Mouse (Mus musculus) hindbrain, embryonic 13.5 days (tissue): ENCODE data around the gene Hist2h2be. TPM values are rescaled to one million over a fixed set of nuclear protein-coding genes. Genes with fewer than 3 reads are reported as not detected.
"Not testable (repeated sequence)": the region's sequence is repeated elsewhere in the genome, so short reads cannot be mapped to it uniquely, and the experiment has no call there.

Experiments used
- ATAC-seq: fragments of 200-750 bp; cut with Nextera tagmentation; 2 replicates; pipeline ENCODE4 v1.8.0; 2017; ENCODE audit warnings: moderate TSS enrichment; ENCODE audit not compliant: low FRiP score
- H3K27ac ChIP-seq: fragments of 300-500 bp; sonication (generic); 2 replicates; pipeline ENCODE4 v1.5.1; 2015; ENCODE audit warnings: inconsistent platforms, mild to moderate bottlenecking, moderate library complexity
- H3K27me3 ChIP-seq: fragments of 300-500 bp; sonication (generic); 2 replicates; pipeline ENCODE4 v1.6.1; 2015; ENCODE audit warnings: mild to moderate bottlenecking, inconsistent platforms
- H3K36me3 ChIP-seq: fragments of 300-500 bp; sonication (generic); 2 replicates; pipeline ENCODE4 v1.6.1; 2015; ENCODE audit warnings: mild to moderate bottlenecking, inconsistent platforms
- H3K4me1 ChIP-seq: fragments of 300-500 bp; sonication (generic); replicated peaks from 2 replicates; pipeline ENCODE4 v1.6.1; 2015; ENCODE audit warnings: inconsistent platforms
- H3K4me2 ChIP-seq: fragments of 300-500 bp; sonication (generic); 2 replicates; pipeline ENCODE4 v1.6.1; 2015; ENCODE audit warnings: inconsistent platforms, mild to moderate bottlenecking, moderate library complexity
- H3K4me3 ChIP-seq: fragments of 300-500 bp; sonication (generic); 2 replicates; pipeline ENCODE4 v1.5.1; 2015; ENCODE audit warnings: mild to moderate bottlenecking, inconsistent platforms
- H3K9ac ChIP-seq: fragments of 300-500 bp; sonication (generic); 2 replicates; pipeline ENCODE4 v1.6.1; 2015; ENCODE audit warnings: mild to moderate bottlenecking, inconsistent platforms
- H3K9me3 ChIP-seq: fragments of 300-500 bp; sonication (generic); 2 replicates; pipeline ENCODE4 v1.6.1; 2016; ENCODE audit warnings: inconsistent platforms
- WGBS: fragments of 180-500 bp; shearing (Covaris S2); methylation state at CpG from one replicate; pipeline ENCODE4 v1.1.7; 2015; 5-methylcytosine and 5-hydroxymethylcytosine counted together
- polyA plus RNA-seq: library from polyadenylated mRNA; unstranded; fragments of >200 nt; fragmentation: Nextera tagmentation; extraction: Ambion mirVana; gene quantifications from 2 replicates; pipeline ENCODE4 v1.2.1, GENCODE M21; 2015

Gene Hist2h2be
- polyA plus RNA-seq, 1 experiment from 2014 or later: 4.3 TPM

DNA sequence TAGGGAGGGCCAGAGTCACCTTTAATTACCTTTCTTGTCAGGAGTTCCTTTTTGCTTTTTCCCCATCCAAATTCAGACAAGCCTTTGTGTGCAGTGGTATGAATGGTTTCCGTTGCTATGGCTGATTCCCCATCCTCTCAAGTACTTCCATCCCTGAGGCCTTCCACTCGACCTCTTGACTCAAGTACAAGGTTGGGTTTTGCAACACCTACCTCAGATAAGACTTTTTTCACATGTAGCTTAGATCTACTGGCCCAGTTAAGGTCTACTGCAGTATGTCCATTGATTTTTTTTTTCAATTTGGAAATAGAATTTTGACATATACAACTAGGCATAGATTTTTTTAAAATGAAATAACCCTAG lies 10.8 kb downstream of the Hist2h2be start:
- Histone ChIP-seq H3K9me3 (no peaks in the 10 kb centered on the region), H3K4me3 (no peak overlapping the region), H3K36me3 (no peaks in the 10 kb centered on the region), H3K4me2 (no peak overlapping the region), H3K27me3 (no peaks in the 10 kb centered on the region), H3K9ac (no peak overlapping the region), H3K27ac (no peak overlapping the region), H3K4me1 (peaks cover under 1% of the 10 kb centered on the region; the same call in 1 of the 2 replicates)
- 57% methylated on average over 2 of the region's 2 CpGs for WGBS
- ATAC-seq: no peak

GRCm38 (mm10) chr3:96234914-96235313 lies 14.0 kb downstream of the Hist2h2be start:
- WGBS: 94% methylated on average over 2 of the region's 2 CpGs
- H3K4me2 ChIP-seq: no peak overlapping the region

GRCm38 (mm10) chr3:96235836-96236235 lies 14.9 kb downstream of the Hist2h2be start:
- H3K27ac ChIP-seq: no peak overlapping the region

More at GRCm38 (mm10) chr3:96234914-96235313, 14.0 kb downstream of the Hist2h2be start:
- no peak overlapping the region for H3K27ac ChIP-seq
- peaks cover 17% of the 10 kb centered on the region for H3K4me1 ChIP-seq
- ATAC-seq: no peak
- H3K9ac ChIP-seq: no peak overlapping the region
- H3K36me3 ChIP-seq: no peaks in the 10 kb centered on the region
- H3K4me3 ChIP-seq: no peak overlapping the region
- H3K27me3 ChIP-seq: no peaks in the 10 kb centered on the region
- no peaks in the 10 kb centered on the region for H3K9me3 ChIP-seq

GRCm38 (mm10) chr3:96236834-96237334 lies 16.0 kb downstream of the Hist2h2be start:
- H3K9me3 ChIP-seq: no peaks in the 10 kb centered on the region
- H3K27ac ChIP-seq: no peak overlapping the region
- no peaks in the 10 kb centered on the region for H3K36me3 ChIP-seq
- WGBS: 82% methylated on average over 4 of the region's 4 CpGs
- ATAC-seq: no peak
- H3K4me1 ChIP-seq: peaks cover 22% of the 10 kb centered on the region
- peak overlapping the region; percentile 53; the same call in 1 of the 2 replicates for H3K9ac ChIP-seq
- peak overlapping the region; percentile 45 for H3K4me2 ChIP-seq
- H3K4me3 ChIP-seq: 0 out of 2 replicates have a peak overlapping the region, but pooled peaks have one; percentile 36
- H3K27me3 ChIP-seq: no peaks in the 10 kb centered on the region

More at GRCm38 (mm10) chr3:96235836-96236235, 14.9 kb downstream of the Hist2h2be start:
- Histone ChIP-seq H3K4me2 (no peak overlapping the region), H3K9me3 (no peaks in the 10 kb centered on the region), H3K27me3 (no peaks in the 10 kb centered on the region), H3K36me3 (no peaks in the 10 kb centered on the region), H3K4me1 (peaks cover 19% of the 10 kb centered on the region), H3K4me3 (no peak overlapping the region), H3K9ac (no peak overlapping the region)
- 72% methylated on average over 3 of the region's 3 CpGs for WGBS
- ATAC-seq: no peak

GRCm38 (mm10) chr3:96237335-96237903 lies 16.5 kb downstream of the Hist2h2be start:
- H3K27me3 ChIP-seq: no peaks in the 10 kb centered on the region
- H3K9ac ChIP-seq: peak overlapping the region; percentile 53
- H3K4me3 ChIP-seq: peak overlapping the region; percentile 36
- H3K4me2 ChIP-seq: peak overlapping the region; percentile 45
- H3K27ac ChIP-seq: no peak overlapping the region
- WGBS: 26% methylated on average over 7 of the region's 7 CpGs
- no peak for ATAC-seq
- no peaks in the 10 kb centered on the region for H3K9me3 ChIP-seq
- no peaks in the 10 kb centered on the region for H3K36me3 ChIP-seq
- peaks cover 22% of the 10 kb centered on the region for H3K4me1 ChIP-seq

DNA sequence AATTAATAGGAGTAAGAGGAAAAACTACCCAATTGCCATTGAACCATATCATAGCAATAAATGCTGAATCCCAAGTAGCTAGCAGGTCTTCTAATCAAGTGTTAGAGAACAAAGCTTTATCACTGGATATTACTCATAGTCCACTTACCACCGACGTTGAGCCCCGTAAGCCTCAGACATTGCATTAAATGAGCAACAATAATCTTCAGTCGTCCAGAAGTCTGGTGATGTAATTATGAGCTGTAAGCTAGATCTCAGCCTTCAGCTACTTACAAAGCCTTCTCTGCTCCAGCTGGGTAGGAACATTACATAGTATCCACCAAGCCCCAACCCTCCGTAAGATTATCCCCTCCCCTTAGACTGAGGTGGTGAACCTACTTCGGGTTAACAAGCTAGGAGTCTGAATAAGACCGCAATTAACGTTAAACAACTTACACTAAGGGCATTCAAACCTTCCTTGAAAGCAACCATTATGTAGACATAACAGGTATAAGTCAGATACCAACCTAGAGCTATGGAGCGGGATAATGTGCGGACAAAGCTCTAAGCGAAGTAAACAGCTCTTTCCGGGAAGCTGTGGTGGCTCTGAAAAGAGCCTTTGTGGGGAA lies 17.1 kb downstream of the Hist2h2be start:
- Histone ChIP-seq H3K36me3 (no peaks in the 10 kb centered on the region), H3K27me3 (no peaks in the 10 kb centered on the region), H3K27ac (no peak overlapping the region), H3K4me1 (peaks cover 22% of the 10 kb centered on the region), H3K4me2 (peak overlapping the region; percentile 45), H3K4me3 (peak overlapping the region; percentile 36), H3K9me3 (no peaks in the 10 kb centered on the region), H3K9ac (peak overlapping the region; percentile 53)
- ATAC-seq: no peak
- under 1% methylated on average over 12 of the region's 12 CpGs for WGBS

DNA sequence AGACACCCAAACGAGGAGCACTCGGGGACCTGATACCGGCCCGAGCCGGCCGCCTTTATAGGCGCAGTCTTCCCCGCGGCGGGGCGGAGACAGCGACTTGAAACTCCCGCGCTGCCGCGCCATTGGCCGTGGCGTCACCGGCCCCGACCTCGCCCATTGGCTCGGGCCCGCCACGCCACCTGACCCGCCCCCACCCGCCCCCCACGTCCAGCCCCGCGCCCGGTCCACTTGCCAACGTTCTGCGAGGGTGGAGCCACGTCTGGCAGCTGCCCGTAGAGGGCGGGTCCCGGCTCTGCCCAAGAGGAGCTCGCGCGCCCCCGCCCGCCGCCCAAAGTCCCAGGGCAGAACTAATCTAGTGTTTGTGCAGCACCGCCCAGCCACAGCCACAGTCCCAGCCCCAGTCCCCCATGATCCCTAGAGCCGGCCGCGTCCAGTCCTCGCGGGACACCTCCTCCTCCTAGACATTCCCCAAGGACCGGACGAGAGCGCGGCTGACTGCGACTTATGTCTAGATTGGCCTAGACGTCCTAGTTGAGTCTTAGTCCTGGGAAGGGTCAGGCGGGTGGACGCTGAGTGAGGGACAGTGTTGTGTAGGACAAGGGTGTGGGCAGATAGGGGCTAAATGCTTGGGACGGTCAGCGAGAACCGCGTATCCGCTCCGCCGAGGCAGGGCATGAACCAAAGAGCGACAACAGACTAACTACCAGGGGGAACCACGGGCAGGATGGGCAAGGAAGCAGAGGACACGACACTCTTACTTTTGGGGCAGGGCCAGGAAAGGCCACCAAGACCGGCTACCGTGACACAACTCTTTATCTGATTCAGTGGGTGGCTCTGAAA lies 18.3 kb downstream of the Hist2h2be start, which contains the start of gene Hist2h3c2:
Gene Hist2h3c2 (minus strand): TSS at position 174 of the 840 bp plus-strand sequence.
- peak within 1 kb of the TSS; percentile 37 for H3K4me3 ChIP-seq
- H3K36me3 ChIP-seq, H3K9me3 ChIP-seq, H3K27me3 ChIP-seq: not testable (repeated sequence)
- H3K27ac ChIP-seq: peak within 1 kb of the TSS; percentile 80
- H3K4me2 ChIP-seq: peak within 1 kb of the TSS; percentile 49
- WGBS: 0% methylated on average over 19 of the region's 68 CpGs
- peak within 1 kb of the TSS; percentile 53 for H3K9ac ChIP-seq
- peaks cover 28% of the 10 kb centered on the region for H3K4me1 ChIP-seq
- ATAC-seq: peak; percentile 88

DNA sequence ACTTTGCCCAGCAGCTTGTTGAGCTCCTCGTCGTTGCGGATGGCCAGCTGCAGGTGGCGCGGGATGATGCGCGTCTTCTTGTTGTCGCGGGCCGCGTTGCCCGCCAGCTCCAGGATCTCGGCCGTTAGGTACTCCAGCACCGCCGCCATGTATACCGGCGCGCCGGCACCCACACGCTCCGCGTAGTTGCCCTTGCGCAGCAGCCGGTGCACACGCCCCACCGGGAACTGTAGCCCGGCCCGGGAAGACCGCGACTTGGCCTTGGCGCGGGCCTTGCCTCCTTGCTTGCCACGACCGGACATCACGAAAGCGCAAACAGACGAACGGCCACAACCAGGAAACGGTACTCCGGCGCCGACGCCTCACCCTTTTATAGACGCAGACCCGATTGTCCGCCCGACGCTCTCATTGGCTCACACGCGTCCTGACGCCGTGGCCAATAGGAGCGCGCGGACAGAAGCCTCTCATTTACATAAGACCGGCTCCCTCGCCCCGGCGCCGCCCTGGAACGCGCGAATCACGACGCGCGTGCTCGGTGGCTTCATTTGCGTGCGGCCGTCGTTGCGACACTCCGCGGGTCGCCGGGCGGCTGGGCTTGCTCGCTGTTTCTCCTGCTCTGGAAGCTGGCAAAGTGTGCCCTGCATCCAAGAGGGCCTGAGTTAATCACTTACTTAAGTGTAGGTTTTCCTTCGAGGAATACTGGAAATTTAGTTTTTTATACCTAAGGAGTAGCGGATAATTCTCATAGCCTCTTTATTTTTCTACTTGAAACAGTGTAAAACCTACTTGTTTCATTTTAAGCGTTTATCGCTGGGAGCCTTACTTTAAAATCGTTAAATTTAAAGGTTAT lies 19.3 kb downstream of the Hist2h2be start, which contains the start of gene Hist2h2aa2:
Gene Hist2h2aa2 (minus strand): TSS at position 328 of the 850 bp plus-strand sequence.
- not testable (repeated sequence) for H3K36me3 ChIP-seq, H3K9me3 ChIP-seq, H3K27me3 ChIP-seq
- Histone ChIP-seq H3K4me1 (peaks cover 34% of the 10 kb centered on the region), H3K4me2 (peak within 1 kb of the TSS; percentile 49), H3K4me3 (peak within 1 kb of the TSS; percentile 37), H3K27ac (peak within 1 kb of the TSS; percentile 80), H3K9ac (peak within 1 kb of the TSS; percentile 65)
- ATAC-seq: peak; percentile 86
- 3% methylated on average over 38 of the region's 85 CpGs for WGBS

GRCm38 (mm10) chr3:96240799-96241197 lies 19.9 kb downstream of the Hist2h2be start:
- ATAC-seq: no peak
- Histone ChIP-seq H3K4me1 (peaks cover 34% of the 10 kb centered on the region), H3K27me3 (no peaks in the 10 kb centered on the region), H3K9ac (peak overlapping the region; percentile 65), H3K4me2 (peak overlapping the region; percentile 38), H3K27ac (peak overlapping the region; percentile 75), H3K9me3 (no peaks in the 10 kb centered on the region), H3K36me3 (no peaks in the 10 kb centered on the region), H3K4me3 (peak overlapping the region; percentile 20)
- 76% methylated on average over 9 of the region's 9 CpGs for WGBS

- H3K9ac ChIP-seq: peak overlapping the region; percentile 80
- peaks cover 32% of the 10 kb centered on the region for H3K4me1 ChIP-seq
- peak overlapping the region; percentile 66 for H3K4me2 ChIP-seq
- H3K36me3 ChIP-seq: no peaks in the 10 kb centered on the region
- no peaks in the 10 kb centered on the region for H3K9me3 ChIP-seq
- H3K27ac ChIP-seq: peak overlapping the region; percentile 99
- no peak for ATAC-seq
- 0 out of 2 replicates have a peak overlapping the region, but pooled peaks have one; percentile 50 for H3K4me3 ChIP-seq
- no peaks in the 10 kb centered on the region for H3K27me3 ChIP-seq
- WGBS: 84% methylated on average over 7 of the region's 7 CpGs
Observed at GRCm38 (mm10) chr3:96243921-96244572, 23.1 kb downstream of the Hist2h2be start.
